ENCODE assay signal across 20 mouse cellular contexts in the genomic region with DNA sequence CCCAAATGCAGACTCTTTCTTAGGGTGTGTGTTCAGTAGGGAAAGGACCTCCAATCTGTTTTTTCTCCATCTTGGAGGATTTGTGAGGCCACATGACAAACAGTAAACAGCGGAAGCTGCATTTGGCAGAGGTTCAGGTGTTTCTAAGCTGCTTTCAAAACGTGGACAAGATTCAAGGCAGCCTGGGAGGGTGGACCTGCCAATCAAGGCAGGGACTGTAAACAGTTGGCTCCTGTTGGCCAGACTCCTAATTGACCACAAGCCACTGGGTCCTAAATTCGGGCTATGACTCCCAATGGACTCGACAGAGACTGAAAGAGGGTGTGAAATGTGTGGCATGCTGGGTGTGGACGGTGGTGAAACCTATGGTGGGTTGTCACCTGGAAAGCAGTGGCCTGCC. TPM values are rescaled to one million over a fixed set of nuclear protein-coding genes. Genes with fewer than 3 reads are reported as not detected.
"Had no signal": no experiment of that assay in that cellular context is flagged by ENCODE, and none has a peak within 500 bp of the region (broad histone marks: within the 10 kb centered on the region; RNA-seq: fewer than 3 reads in every experiment).

No protein-coding gene starts in this region.

- H3K9ac ChIP-seq: limb, embryonic 15.5 days; liver, embryonic 14.5 days; midbrain, embryonic 13.5 days; neural tube, embryonic 15.5 days had no signal

- H3K27ac ChIP-seq: limb, embryonic 15.5 days; liver, embryonic 14.5 days; macrophage; midbrain, embryonic 13.5 days; neural tube, embryonic 15.5 days; stomach, postnatal 0 days had no signal

- H3K4me1 ChIP-seq: midbrain, embryonic 13.5 days; neural tube, embryonic 15.5 days had no signal

- H3K4me3 ChIP-seq: limb, embryonic 15.5 days; midbrain, embryonic 13.5 days; myocyte; neural tube, embryonic 15.5 days had no signal

- ATAC-seq: inflammation-experienced regulatory T-cells, adult 6 months; intestine, postnatal 0 days; midbrain, embryonic 13.5 days had no signal

- H3K4me2 ChIP-seq: limb, embryonic 15.5 days; midbrain, embryonic 13.5 days; neural tube, embryonic 15.5 days had no signal

- DNase-seq: kidney, adult 8-10 months; kidney, postnatal 10 days; kidney, postnatal 4 days; layer of hippocampus, postnatal 36 days; right cerebral cortex, adult 18-20 months; right cerebral cortex, postnatal 25 days; thymus, postnatal 4 days had no signal

- H3K36me3 ChIP-seq: limb, embryonic 15.5 days; midbrain, embryonic 13.5 days; neural tube, embryonic 15.5 days had no signal

- H3K9me3 ChIP-seq: limb, embryonic 15.5 days; midbrain, embryonic 13.5 days; neural tube, embryonic 15.5 days had no signal

RNA-seq across cellular contexts. Expression of gene Tbx5, which starts 51.1 kb away (rescaled TPM):
- total RNA-seq: layer of hippocampus, postnatal 36 days; left cerebral cortex, adult 8-10 months; left cerebral cortex, postnatal 25 days; megakaryocyte-erythroid progenitor cell, adult 5-6 weeks had no signal
- polyA plus RNA-seq: inflammation-experienced regulatory T-cells, adult 6 months; intestine, postnatal 0 days; macrophage; midbrain, embryonic 13.5 days; myocyte; small intestine, adult 2 months had no signal
